Mouse (Mus musculus) spleen, embryonic (tissue): ENCODE measurements around the gene Lin28a.

Source experiments
- CTCF ChIA-PET: fragments of 350-600 bp; sonication (Branson Sonifier 250); formaldehyde crosslinking; loops from one replicate; lab custom pipeline; 2022; lab: Charles Lee

Lin28a gene

DNA sequence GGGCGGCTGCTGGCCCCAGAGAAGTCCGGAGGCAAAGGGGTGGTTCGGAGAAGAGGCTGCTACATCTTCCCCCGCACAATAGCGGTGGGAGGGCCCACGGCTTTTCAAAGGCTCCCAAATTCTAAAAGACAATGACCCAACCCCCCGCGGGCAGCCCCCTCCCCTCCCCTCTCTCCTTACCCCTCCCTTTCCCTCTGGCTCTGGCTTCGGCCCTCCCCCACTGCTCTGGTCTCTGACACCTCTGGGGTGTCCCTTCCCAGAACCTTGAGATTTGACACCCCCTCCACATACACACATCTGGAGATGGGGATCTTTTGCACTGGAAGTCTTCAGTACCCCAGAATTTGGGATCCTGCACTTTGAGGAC, at the start of gene Lin28a:
TSS of gene Lin28a (minus strand) at position 63 of the 367 bp plus-strand sequence.
- CTCF ChIA-PET = no interaction called here

GRCm38 (mm10) chr4:134067833-134068544, 49.3 kb upstream of the Lin28a start:
- CTCF ChIA-PET = interaction anchor here (0.6 to 0.7 kb wide), 3 partner anchors 20 to 1885 kb away, joined by 3 read pairs; no protein-coding TSS in a partner anchor

DNA sequence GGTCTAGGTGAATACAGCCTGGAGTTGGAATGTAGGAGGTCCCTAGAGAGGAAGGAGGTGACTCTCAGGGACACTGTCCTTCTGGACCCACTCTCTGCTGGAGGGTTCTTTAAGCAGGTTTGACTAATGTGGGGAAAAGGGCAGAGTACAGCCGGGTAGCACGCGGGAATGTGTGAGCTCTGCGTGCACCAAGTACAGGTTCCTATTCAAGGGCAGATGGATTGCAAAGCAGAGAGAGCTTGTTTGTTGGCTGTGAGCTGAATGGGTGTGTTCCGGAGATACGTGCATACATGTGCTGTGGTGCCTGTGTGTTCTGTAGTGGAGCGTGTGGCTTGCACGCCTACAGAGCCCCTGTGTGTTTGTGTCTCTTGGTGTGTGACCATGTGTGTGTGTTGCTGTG, 48.7 kb upstream of the Lin28a start:
- CTCF ChIA-PET = interaction anchor here (0.6 to 0.7 kb wide), 2 partner anchors 21 to 34 kb away, joined by 3 read pairs; no protein-coding TSS in a partner anchor

DNA sequence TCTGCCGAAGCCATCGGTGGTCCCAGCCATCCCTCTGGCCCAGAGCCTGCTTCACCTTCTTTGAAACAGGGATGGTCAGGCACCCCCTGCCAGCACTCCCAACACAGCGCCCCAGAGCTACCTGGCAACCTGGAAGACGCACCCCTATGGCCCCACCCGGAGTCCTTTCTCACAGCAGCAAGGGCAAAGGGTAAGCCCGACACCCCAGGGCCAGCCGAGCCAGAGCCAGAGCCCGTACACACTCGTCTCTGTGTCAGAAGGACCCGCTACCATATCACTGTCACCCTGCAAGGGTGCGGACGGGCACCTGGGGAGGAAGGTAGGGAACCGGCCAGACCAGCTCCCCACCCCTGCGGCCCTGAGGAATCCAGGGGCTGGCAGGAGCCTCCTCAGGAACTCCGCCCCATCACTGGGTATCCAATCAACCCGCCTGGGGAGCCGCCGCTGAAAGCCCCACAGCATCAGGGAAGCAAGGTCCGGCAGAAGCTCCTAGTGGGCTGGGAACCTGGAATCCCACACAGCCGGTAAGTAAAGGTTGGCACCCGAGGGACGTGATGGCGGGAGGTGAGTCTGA, 46.9 kb upstream of the Lin28a start:
- CTCF ChIA-PET = interaction anchor here (0.5 to 0.7 kb wide), 2 partner anchors 56 to 659 kb away, joined by 3 read pairs; no protein-coding TSS in a partner anchor

DNA sequence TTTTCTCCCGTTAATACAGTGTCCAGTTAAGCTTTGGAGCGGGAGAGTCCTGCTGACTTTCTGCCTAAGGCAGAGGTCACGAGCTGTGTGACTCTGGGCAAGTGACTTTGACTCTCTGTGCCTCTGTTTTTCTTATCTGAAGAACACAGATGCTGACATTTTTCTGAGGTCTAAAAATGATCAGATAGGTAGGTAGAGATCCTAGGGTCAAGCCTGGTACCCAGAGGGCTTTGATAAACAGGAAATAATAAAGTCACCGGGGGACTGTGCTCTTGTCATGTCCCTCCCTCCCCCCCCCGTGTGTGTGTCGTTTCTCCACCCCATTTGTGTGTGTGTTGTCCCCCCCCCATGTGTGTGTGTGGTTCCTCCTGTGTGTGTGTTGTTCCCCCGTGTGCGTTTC, 43.9 kb upstream of the Lin28a start:
- CTCF ChIA-PET = no interaction called here

DNA sequence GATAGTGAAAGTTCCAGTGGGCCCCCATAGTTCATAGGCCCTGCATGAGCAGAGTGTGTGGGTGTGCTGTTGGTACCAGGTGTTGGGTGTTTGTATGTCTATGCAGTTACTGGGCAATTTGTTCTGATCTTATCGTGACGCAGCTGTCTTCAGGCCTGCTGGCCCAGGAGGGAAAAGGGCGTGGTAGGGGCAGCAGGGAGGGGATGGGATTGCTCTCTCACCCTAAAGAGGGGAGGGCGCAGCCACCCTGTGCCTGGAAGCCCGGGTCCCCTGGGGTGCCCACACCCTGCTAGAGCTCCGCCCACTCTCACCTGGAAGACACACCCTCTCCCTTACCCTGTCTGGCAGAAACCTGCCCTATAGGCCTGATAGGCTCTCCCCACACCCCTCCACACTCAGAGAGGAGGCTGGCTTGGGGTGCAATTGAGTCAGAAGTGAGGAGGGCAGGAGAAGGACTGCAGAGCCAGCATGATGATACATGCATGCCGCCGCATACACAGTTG, 43.4 kb upstream of the Lin28a start:
- CTCF ChIA-PET = no interaction called here

- CTCF ChIA-PET = no interaction called here
Measured at GRCm38 (mm10) chr4:134061166-134061830, 42.7 kb upstream of the Lin28a start.

DNA sequence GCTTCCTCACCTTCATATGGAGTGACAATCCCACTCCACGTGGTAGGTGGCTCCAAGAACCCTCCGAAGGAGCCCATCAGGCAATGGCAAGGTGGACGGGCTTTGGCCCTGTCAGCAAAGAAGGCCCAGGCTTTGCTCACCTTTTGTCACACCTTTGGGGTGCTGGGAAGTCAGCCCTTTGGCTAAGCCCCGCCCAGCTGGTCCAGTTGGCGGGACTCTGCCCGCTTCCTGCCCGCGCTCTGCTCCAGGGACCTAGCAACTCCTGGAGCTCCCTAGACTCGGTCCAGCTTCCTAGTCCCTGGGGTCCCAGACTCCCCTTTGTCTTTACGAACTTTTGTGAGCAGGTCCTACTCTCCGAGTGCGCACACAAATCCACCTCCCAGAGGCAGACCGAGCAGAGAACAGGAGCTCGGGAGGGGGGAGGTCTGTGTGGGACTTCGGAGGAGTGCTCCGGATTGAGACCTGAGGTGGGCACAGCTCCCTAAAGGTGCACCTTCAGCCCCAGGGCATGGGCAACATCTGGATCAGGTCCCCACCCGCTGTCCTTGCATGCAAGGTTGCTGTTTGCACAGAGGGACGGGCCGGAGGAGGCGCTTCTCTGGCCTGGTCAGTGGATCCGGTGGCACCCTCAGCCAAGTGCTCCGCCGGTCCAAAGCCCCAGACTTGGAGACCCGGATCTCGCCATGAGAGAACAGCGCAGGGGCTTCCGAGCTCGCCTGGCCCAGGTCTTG, 41.7 kb upstream of the Lin28a start, which contains the start of gene Crybg2:
TSS of gene Crybg2 (plus strand) at position 681 of the 731 bp plus-strand sequence.
- CTCF ChIA-PET = no interaction called here

- CTCF ChIA-PET = no interaction called here
Measured at GRCm38 (mm10) chr4:134058908-134059307, 40.3 kb upstream of the Lin28a start.

- CTCF ChIA-PET = no interaction called here
Measured at GRCm38 (mm10) chr4:134058166-134058715, 39.6 kb upstream of the Lin28a start.

GRCm38 (mm10) chr4:134053538-134053937, 34.9 kb upstream of the Lin28a start, which contains the start of gene Zfp683:
Gene Zfp683, plus strand, starts transcription at chr4:134053838.
- CTCF ChIA-PET = no interaction called here

DNA sequence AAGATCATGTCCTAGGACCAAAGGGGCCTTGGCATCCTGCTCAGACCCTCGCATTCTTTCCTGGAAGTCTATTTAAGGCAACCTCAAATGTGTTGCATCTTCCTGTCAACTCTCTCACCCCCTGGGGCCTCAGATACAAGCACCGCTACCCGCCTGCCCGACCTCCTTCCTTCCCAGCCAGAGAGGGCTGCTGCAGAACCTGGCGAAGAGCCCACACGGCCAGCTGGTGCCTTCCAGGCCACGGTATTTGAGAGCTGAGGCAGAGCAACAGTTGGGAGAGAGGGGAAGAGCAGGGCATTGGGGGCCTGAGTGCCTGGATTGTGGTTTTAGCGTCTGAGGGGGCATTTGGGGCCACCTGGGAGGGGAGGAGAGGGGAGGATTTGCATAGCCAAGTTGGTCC, 33.9 kb upstream of the Lin28a start:
- CTCF ChIA-PET = interaction anchor here (0.7 kb wide), 2 partner anchors 29 to 34 kb away, joined by 3 to 6 read pairs; no protein-coding TSS in a partner anchor

DNA sequence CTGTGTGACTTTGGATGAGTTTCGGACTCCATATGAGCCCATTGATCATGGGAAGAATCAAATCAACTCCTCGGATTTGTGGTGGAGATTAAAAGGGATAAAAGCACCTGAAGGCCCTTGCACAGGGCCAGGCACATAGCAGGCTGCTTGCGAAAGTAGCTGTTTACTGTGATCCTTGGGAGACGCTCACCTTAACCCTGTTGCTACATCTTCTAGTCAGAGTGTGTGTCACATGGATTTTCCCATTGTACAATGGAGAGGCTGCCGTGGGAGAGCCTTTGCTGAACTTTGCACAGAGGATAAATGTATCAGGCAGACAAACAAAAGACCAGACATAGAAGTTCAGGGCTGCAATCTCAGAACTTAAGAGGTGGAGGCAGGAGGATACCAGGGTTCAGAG, 33.3 kb upstream of the Lin28a start:
- CTCF ChIA-PET = interaction anchor here (0.7 kb wide), 1 partner anchor 34 kb away, joined by 3 read pairs; no protein-coding TSS in a partner anchor

- CTCF ChIA-PET = no interaction called here
Measured at GRCm38 (mm10) chr4:134047648-134048047, 29.0 kb upstream of the Lin28a start.

DNA sequence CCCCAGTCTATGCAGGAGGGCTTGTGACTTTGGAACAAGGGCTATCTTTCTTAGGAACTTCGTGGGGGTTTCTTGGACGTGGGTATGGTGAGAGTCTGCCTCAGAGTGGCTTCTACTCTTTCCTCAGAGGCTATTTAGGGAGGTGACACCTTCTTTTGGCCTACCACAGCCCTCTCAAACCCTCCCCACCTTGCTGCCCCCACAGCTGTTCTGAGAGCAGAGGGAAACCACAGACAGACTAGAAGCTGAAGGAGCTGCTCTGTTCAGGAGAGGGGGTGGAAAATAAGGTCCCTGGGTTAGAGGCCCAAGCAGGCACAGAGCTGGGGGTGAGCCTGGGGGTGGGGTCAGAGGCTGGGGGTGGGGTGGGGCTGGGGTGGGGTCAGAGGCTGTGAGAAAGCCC, 24.4 kb upstream of the Lin28a start:
- CTCF ChIA-PET = no interaction called here

GRCm38 (mm10) chr4:134041317-134042123, 22.9 kb upstream of the Lin28a start:
- CTCF ChIA-PET = interaction anchor here (0.6 kb wide), 2 partner anchors 45 to 869 kb away, joined by 4 read pairs; no protein-coding TSS in a partner anchor

DNA sequence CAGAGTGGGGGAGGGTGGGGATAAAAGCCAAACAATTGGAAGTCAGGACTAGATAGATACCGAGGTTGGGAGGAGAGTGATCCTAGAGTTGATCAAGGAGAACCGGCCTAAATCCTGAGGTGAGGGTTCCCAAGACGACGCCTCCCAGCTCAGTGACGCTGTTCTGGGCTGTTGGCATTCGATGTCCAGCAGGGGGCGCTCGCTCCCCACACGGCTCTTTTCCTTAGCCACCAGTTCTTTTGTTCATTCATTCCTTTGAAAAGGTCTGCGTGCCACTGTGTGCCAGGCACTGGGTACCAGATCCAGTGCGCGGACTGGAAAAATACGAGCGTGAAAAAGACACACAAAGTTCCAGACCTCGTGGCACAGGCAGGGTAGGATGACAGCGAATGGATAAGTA, 17.3 kb upstream of the Lin28a start:
- CTCF ChIA-PET = interaction anchor here (0.5 to 1.5 kb wide), 10 partner anchors 16 to 250 kb away, joined by 3 to 16 read pairs (median 3); no protein-coding TSS in a partner anchor

DNA sequence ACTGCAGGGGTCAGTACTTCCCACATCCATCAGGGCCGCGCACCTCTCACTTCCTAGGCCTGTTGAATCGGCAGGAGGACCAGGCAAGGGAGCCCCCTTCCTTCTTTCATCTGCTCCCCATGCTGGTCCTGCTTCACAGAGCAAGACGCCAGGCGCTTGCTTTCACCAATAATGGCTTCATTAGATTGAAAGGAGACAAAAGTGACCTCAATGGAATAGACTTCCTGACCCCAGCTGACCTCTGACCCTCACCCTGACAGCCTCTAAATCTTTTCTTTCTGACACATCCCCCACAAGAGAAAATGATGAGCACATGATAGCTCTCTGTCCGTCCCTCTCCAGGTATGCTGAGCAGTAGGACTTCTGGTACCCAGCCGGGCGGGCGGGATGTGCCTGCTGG, 7.2 kb upstream of the Lin28a start:
- CTCF ChIA-PET = no interaction called here

- CTCF ChIA-PET = no interaction called here
Measured at GRCm38 (mm10) chr4:134020621-134021020, 2.0 kb upstream of the Lin28a start.
